Mouse (Mus musculus) gastrocnemius, postnatal 14 days (tissue): ENCODE measurements at regions not wholly inside any gene's neighbourhood (a gene's known extent, or its start where the extent isn't known, plus 50 kb on each side); places are given as distances from the start of the nearest gene placed in this dataset.

Experiments
- DNase-seq: peaks from one replicate; pipeline ENCODE4 v3.0.0; 2021; ENCODE audit warnings: mixed read lengths
- intact Hi-C: fragments of 180-260 bp; cut with DNase I; formaldehyde crosslinking; loops from one replicate; pipeline ENCODE4 v1.15.1; 2025; ENCODE audit warnings: low total_unique reads

DNA sequence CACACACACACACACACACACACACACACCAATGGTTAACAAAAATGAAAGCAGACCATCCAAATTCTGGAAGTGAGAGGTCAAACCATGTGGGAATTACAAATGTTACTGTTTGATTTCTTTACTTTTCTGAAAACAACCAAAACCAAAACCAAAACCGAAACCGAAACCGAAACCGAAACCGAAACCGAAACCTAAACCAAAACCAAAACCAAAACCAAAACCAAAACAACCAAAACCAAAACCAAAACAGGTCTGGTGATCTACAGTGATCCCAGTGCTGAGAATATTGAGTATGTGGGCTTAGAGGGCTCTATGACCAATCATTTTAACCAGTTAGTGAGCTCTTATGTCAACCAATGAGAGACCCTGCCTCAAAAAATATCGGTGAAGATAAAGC lies 1407.6 kb upstream of the Cdh20 start:
- intact Hi-C loops, result no loop called here
- DNase-seq, result no peak

DNA sequence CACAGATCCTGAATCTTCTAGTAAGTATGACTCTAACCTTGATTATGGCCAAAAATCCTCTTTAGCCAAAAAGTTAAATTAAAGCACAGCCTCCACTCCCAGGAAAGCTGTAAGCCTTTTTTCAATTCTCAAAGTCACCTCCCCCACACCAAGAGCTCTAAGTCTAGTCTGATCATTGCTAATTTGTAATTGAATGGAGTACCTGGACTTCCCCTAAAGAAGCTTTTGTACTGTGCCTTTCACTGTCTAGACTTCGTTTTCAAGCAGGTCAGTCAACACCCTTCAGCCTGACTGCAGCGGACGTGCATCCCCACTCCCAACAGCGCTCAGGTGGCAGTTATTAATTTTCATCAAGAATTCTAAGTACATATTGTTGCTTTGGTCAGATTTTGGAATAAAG lies 1395.5 kb upstream of the Cdh20 start:
- DNase-seq, result no peak
- intact Hi-C loops, result no loop called here

DNA sequence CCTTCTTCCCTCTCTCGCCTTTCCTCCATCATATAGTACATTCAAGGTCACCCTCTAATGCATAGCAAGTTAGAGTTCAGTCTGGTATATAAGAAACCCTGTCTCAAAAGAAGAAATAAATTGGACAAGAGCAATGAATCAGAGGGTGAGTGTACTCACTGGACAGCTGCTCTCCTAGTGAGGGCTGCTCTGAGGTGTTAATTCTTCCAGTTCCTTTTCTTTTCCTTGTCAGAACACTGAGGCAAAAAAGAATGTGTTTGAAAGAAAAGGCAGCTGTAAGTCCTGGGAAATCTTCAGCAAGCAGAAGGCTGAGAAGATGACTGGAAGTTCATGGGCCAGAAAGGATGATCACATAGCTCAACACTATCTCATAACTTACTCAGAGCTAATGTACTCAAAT lies 1348.2 kb upstream of the Cdh20 start:
- intact Hi-C loops, result loop anchor here (10.0 kb wide), 1 partner anchor 65 kb away; no protein-coding TSS in a partner anchor
- no peak for DNase-seq

GRCm38 (mm10) chr1:103420994-103421637 lies 1347.2 kb upstream of the Cdh20 start:
- intact Hi-C loops, result loop anchor here (10.0 kb wide), 1 partner anchor 64 kb away; no protein-coding TSS in a partner anchor

DNA sequence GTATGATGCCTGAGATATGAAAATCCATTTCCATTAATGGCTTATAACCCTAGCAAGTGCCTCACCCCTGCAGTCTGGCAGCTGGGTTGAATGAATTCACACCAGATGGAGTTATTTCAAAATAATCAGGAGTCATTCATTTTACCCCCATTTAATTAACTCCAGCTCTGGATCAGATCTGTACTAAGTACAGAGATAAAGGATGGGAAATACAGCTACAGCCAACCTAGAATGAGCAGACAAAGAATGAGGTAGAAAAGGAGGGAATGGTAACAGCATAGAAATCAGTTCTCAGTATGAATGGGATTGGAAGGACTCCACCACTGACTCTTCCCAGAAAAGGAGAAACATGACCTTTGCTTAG lies 1346.7 kb upstream of the Cdh20 start:
- intact Hi-C loops, result loop anchor here (10.0 kb wide), 1 partner anchor 63 kb away; no protein-coding TSS in a partner anchor

More at GRCm38 (mm10) chr1:103420994-103421637, 1347.2 kb upstream of the Cdh20 start:
- no peak for DNase-seq

GRCm38 (mm10) chr1:103471514-103471913 lies 1296.8 kb upstream of the Cdh20 start:
- DNase-seq, result no peak
- intact Hi-C loops, result no loop called here

More for the DNA sequence above, 1346.7 kb upstream of the Cdh20 start:
- DNase-seq, result no peak

- no peak for DNase-seq
- intact Hi-C loops, result no loop called here
These were observed 1264.7 kb upstream of the Cdh20 start for GRCm38 (mm10) chr1:103503464-103504139.
